Mouse (Mus musculus) E14TG2a.4 (cell line): ENCODE results near the gene Bcr.

Experiments
- H3K27me3 ChIP-seq: 2 replicates; pipeline ENCODE4 v1.6.1; 2014; ENCODE audit warnings: low read length, control low read depth; ENCODE audit not compliant: insufficient read depth
- H3K36me3 ChIP-seq: 2 replicates; pipeline ENCODE4 v1.6.1; 2014; ENCODE audit warnings: low read length, control low read depth; ENCODE audit not compliant: insufficient read depth
- H3K4me1 ChIP-seq: replicated peaks from 2 replicates; pipeline ENCODE4 v1.6.1; 2014; ENCODE audit warnings: low read depth, low read length, control low read depth
- H3K4me3 ChIP-seq: replicated peaks from 2 replicates; pipeline ENCODE4 v1.5.1; 2014; ENCODE audit warnings: mild to moderate bottlenecking, low read length
- H3K9me3 ChIP-seq: 2 replicates; pipeline ENCODE4 v1.6.1; 2014; ENCODE audit warnings: low read length, control low read depth
- CTCF ChIP-seq: conservative IDR thresholded peaks from 2 replicates; pipeline ENCODE4 v1.5.1; 2014; ENCODE audit warnings: low read length
- NANOG ChIP-seq: IDR thresholded peaks from 2 replicates; pipeline ENCODE4 v1.6.1; 2014; ENCODE audit warnings: borderline replicate concordance, low read length, mixed read lengths
- POU5F1 ChIP-seq: IDR thresholded peaks from 2 replicates; pipeline ENCODE4 v1.6.1; 2014; ENCODE audit warnings: low read length, borderline replicate concordance

The Bcr gene

GRCm38 (mm10) chr10:75060217-75060842, at the start of gene Bcr:
Bcr (plus strand) TSS chr10:75060592.
- TF ChIP-seq POU5F1 (no peak), CTCF (no peak), NANOG (no peak)
- no peaks in the 10 kb centered on the region for H3K9me3 ChIP-seq

GRCm38 (mm10) chr10:75010704-75011103, 49.7 kb upstream of the Bcr start:
- no peaks in the 10 kb centered on the region for H3K36me3 ChIP-seq
- H3K4me1 ChIP-seq: peaks cover 14% of the 10 kb centered on the region; the same call in 1 of the 2 replicates
- peaks cover 26% of the 10 kb centered on the region for H3K27me3 ChIP-seq
- TF ChIP-seq POU5F1 (no peak), CTCF (no peak), NANOG (no peak)
- H3K9me3 ChIP-seq: no peaks in the 10 kb centered on the region
- H3K4me3 ChIP-seq: no peak overlapping the region

More at GRCm38 (mm10) chr10:75060217-75060842, at the start of gene Bcr:
- H3K36me3 ChIP-seq: 0 out of 2 replicates have a peak, but pooled peaks cover 10% of the 10 kb centered on the region
- H3K4me3 ChIP-seq: peak within 1 kb of the TSS; percentile 87
- H3K27me3 ChIP-seq: peaks cover 43% of the 10 kb centered on the region
- H3K4me1 ChIP-seq: peaks cover 43% of the 10 kb centered on the region

GRCm38 (mm10) chr10:75015465-75015864, 44.9 kb upstream of the Bcr start:
- H3K27me3 ChIP-seq: peaks cover 33% of the 10 kb centered on the region
- H3K9me3 ChIP-seq: no peaks in the 10 kb centered on the region
- no peak overlapping the region for H3K4me3 ChIP-seq
- no peaks in the 10 kb centered on the region for H3K36me3 ChIP-seq
- H3K4me1 ChIP-seq: 0 out of 2 replicates have a peak, but pooled peaks cover 3% of the 10 kb centered on the region
- no peak for TF ChIP-seq NANOG
- TF ChIP-seq CTCF: no peak
- TF ChIP-seq POU5F1: no peak

- H3K4me1 ChIP-seq: peaks cover 3% of the 10 kb centered on the region; the same call in 1 of the 2 replicates
- H3K36me3 ChIP-seq: no peaks in the 10 kb centered on the region
- no peak overlapping the region for H3K4me3 ChIP-seq
- H3K9me3 ChIP-seq: no peaks in the 10 kb centered on the region
- peaks cover 28% of the 10 kb centered on the region for H3K27me3 ChIP-seq
- TF ChIP-seq NANOG: no peak
- no peak for TF ChIP-seq POU5F1
- TF ChIP-seq CTCF: no peak
Observed at GRCm38 (mm10) chr10:75016481-75016880, 43.9 kb upstream of the Bcr start.

- H3K4me1 ChIP-seq: peaks cover 4% of the 10 kb centered on the region; the same call in 1 of the 2 replicates
- H3K36me3 ChIP-seq: no peaks in the 10 kb centered on the region
- no peak for TF ChIP-seq CTCF
- no peak for TF ChIP-seq NANOG
- TF ChIP-seq POU5F1: no peak
- H3K9me3 ChIP-seq: no peaks in the 10 kb centered on the region
- peaks cover 12% of the 10 kb centered on the region; the same call in 1 of the 2 replicates for H3K27me3 ChIP-seq
- H3K4me3 ChIP-seq: no peak overlapping the region
Observed at GRCm38 (mm10) chr10:75020271-75020670, 40.1 kb upstream of the Bcr start.

GRCm38 (mm10) chr10:75021138-75021537, 39.3 kb upstream of the Bcr start:
- peaks cover 4% of the 10 kb centered on the region; the same call in 1 of the 2 replicates for H3K4me1 ChIP-seq
- no peaks in the 10 kb centered on the region for H3K9me3 ChIP-seq
- TF ChIP-seq NANOG (no peak), POU5F1 (no peak), CTCF (peak; percentile 77)
- H3K27me3 ChIP-seq: peaks cover 12% of the 10 kb centered on the region; the same call in 1 of the 2 replicates
- H3K4me3 ChIP-seq: no peak overlapping the region
- H3K36me3 ChIP-seq: no peaks in the 10 kb centered on the region

- H3K4me1 ChIP-seq: peaks cover 9% of the 10 kb centered on the region
- H3K4me3 ChIP-seq: no peak overlapping the region
- no peaks in the 10 kb centered on the region for H3K36me3 ChIP-seq
- TF ChIP-seq POU5F1 (no peak), CTCF (no peak), NANOG (no peak)
- no peaks in the 10 kb centered on the region for H3K9me3 ChIP-seq
- H3K27me3 ChIP-seq: peaks cover 28% of the 10 kb centered on the region
Observed at GRCm38 (mm10) chr10:75026491-75026890, 33.9 kb upstream of the Bcr start.

GRCm38 (mm10) chr10:75028743-75029142, 31.6 kb upstream of the Bcr start:
- TF ChIP-seq POU5F1 (no peak), NANOG (no peak), CTCF (no peak)
- Histone ChIP-seq H3K4me1 (peaks cover 14% of the 10 kb centered on the region), H3K9me3 (no peaks in the 10 kb centered on the region), H3K27me3 (peaks cover 24% of the 10 kb centered on the region), H3K36me3 (no peaks in the 10 kb centered on the region), H3K4me3 (no peak overlapping the region)
